Mouse (Mus musculus): ENCODE data around the gene Arhgef1.

GRCm38 (mm10) chr7:24902630-24903443, at the start of gene Arhgef1:
- no peak for TF ChIP-seq CTCF (IDR thresholded peaks at IDR 0.05; ENCODE audit: control insufficient read depth, insufficient read depth, insufficient replicate concordance, low read depth, low read length)
- no peak for TF ChIP-seq POLR2A (IDR thresholded peaks at IDR 0.05; ENCODE audit: control insufficient read depth, low read depth, low read length)

All from testis, adult 2 months (tissue).